Mouse (Mus musculus): Measurements from ENCODE around the gene Bglap.

DNA sequence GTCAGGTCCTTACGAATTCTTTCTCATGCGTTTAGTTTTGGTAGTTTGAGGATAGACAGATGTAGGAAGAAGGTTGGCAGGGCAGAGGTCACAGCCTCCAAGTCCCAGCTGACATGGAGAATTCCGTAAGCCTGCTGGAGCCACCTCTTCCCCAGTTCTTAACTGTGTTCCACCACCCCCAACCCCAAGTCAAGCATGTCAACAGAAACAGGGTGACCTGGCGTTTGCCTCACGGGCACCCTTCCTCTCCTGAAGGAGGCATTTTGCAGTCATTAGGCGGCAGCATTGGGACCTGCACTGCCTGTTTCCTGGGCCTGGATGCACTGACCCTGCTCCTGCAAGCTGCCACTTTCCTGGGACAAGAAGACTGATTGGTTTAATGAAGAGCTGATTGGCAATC, 33.8 kb upstream of the Bglap start:
- TF ChIP-seq CTCF (IDR thresholded peaks at IDR 0.05; ENCODE audit: control insufficient read depth, insufficient read depth, low read length): no peak
- TF ChIP-seq POLR2A (IDR thresholded peaks at IDR 0.05; ENCODE audit: borderline replicate concordance, control insufficient read depth, low read depth, low read length): no peak
